Mouse (Mus musculus) embryonic facial prominence, embryonic 14.5 days (tissue): ENCODE data around the gene Ccdc58. TPM values are rescaled to one million over a fixed set of nuclear protein-coding genes. Genes with fewer than 3 reads are reported as not detected.

Experiments used
- ATAC-seq: fragments of 200-750 bp; cut with Nextera tagmentation; 2 replicates; pipeline ENCODE4 v1.8.0; 2017; ENCODE audit warnings: low read depth, moderate number of reproducible peaks, moderate TSS enrichment
- DNase-seq: peaks from one replicate; pipeline ENCODE4 v3.0.0-alpha.2; 2015; ENCODE audit warnings: low spot score
- H3K27ac ChIP-seq: fragments of 300-500 bp; sonication (generic); replicated peaks from 2 replicates; pipeline ENCODE4 v1.5.1; 2014; ENCODE audit warnings: low read depth, mild to moderate bottlenecking, low read length, moderate library complexity
- H3K27me3 ChIP-seq: fragments of 300-500 bp; sonication (generic); replicated peaks from 2 replicates; pipeline ENCODE4 v1.6.1; 2014; ENCODE audit warnings: low read length; ENCODE audit not compliant: control insufficient read depth, insufficient read depth
- H3K36me3 ChIP-seq: fragments of 300-500 bp; sonication (generic); 2 replicates; pipeline ENCODE4 v1.6.1; 2014; ENCODE audit warnings: low read length, mixed read lengths; ENCODE audit not compliant: control insufficient read depth, insufficient read depth
- H3K4me1 ChIP-seq: fragments of 300-500 bp; sonication (generic); 2 replicates; pipeline ENCODE4 v1.6.1; 2014; ENCODE audit warnings: antibody characterized with exemption, low read length; ENCODE audit not compliant: control insufficient read depth, insufficient read depth
- H3K4me2 ChIP-seq: fragments of 300-500 bp; sonication (generic); 2 replicates; pipeline ENCODE4 v1.6.1; 2014; ENCODE audit warnings: low read depth, mild to moderate bottlenecking, low read length, moderate library complexity, mixed read lengths
- H3K4me3 ChIP-seq: fragments of 300-500 bp; sonication (generic); 2 replicates; pipeline ENCODE4 v1.5.1; 2014; ENCODE audit warnings: low read depth, mild to moderate bottlenecking, low read length
- H3K9ac ChIP-seq: fragments of 300-500 bp; sonication (generic); 2 replicates; pipeline ENCODE4 v1.6.1; 2014; ENCODE audit warnings: low read depth, mild to moderate bottlenecking, low read length, moderate library complexity, mixed read lengths
- H3K9me3 ChIP-seq: fragments of 300-500 bp; sonication (generic); 2 replicates; pipeline ENCODE4 v1.6.1; 2016; ENCODE audit warnings: low read length; ENCODE audit not compliant: control insufficient read depth
- WGBS: fragments of 180-500 bp; shearing (Covaris S2); extraction: QIAGEN DNeasy Blood & Tissue Kit; methylation state at CpG from one replicate; pipeline ENCODE4 v1.1.7; 2014; 5-methylcytosine and 5-hydroxymethylcytosine counted together
- polyA plus RNA-seq: library from polyadenylated mRNA; unstranded; fragments of >200 nt; fragmentation: Nextera tagmentation; extraction: Ambion mirVana; gene quantifications from 2 replicates; pipeline ENCODE4 v1.2.1, GENCODE M21; 2014

Gene Ccdc58
- polyA plus RNA-seq, 1 experiment from 2014 or later, result 68.9 TPM

GRCm38 (mm10) chr16:36069819-36070575, 1.5 kb upstream of the Ccdc58 start:
- whole genome bisulfite sequencing, result 29% methylated on average over 9 of the region's 9 CpGs
- DNase-seq (peak; percentile 33), ATAC-seq (no peak)
- Histone ChIP-seq H3K36me3 (peaks cover 17% of the 10 kb centered on the region; the same call in 1 of the 2 replicates), H3K9ac (peak overlapping the region; percentile 92), H3K4me3 (peak overlapping the region; percentile 85), H3K9me3 (no peaks in the 10 kb centered on the region), H3K27me3 (no peaks in the 10 kb centered on the region), H3K4me2 (peak overlapping the region; percentile 82), H3K27ac (no peak overlapping the region), H3K4me1 (peaks cover 11% of the 10 kb centered on the region)

GRCm38 (mm10) chr16:36071071-36071449, 425 bp upstream of the Ccdc58 start:
- Histone ChIP-seq H3K27ac (peak overlapping the region; percentile 100), H3K36me3 (peaks cover 17% of the 10 kb centered on the region; the same call in 1 of the 2 replicates), H3K9ac (peak overlapping the region; percentile 92), H3K27me3 (no peaks in the 10 kb centered on the region), H3K9me3 (no peaks in the 10 kb centered on the region), H3K4me2 (peak overlapping the region; percentile 82), H3K4me3 (peak overlapping the region; percentile 85), H3K4me1 (peaks cover 11% of the 10 kb centered on the region)
- ATAC-seq, result no peak
- WGBS, result 0% methylated on average over 12 of the region's 16 CpGs
- no peak for DNase-seq

DNA sequence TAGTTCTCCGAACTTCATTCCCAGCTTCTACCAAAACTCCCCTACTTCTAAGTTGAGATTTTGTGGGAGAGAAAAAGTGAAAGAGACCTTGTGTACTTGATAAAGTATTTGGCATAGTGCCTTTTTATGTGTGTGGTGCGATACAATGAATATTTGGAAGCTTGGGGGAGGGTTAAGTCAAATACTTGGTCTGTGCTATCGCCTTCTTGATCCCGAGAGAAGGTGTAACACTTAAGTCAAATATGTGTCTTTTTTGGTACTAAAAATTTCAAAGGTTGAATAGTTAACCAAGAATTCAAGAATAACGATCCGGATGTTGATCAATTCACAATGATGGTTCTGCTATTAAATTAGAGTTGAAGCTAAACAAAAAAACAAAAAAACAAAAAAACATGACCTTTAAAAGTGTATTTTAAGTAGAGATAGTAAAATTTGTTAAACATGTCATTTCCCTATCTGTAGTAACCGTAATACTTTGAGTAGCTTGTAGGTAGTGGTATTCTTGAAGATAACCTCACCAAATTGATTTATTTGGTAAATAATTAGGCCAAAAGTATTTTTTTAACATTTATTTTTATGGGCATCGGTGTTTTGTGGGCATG, 1.0 kb downstream of the Ccdc58 start:
- WGBS, result 29% methylated on average over 8 of the region's 8 CpGs
- H3K36me3 ChIP-seq, result peaks cover 11% of the 10 kb centered on the region; the same call in 1 of the 2 replicates
- DNase-seq (no peak), ATAC-seq (no peak)
- no peaks in the 10 kb centered on the region for H3K27me3 ChIP-seq
- peak overlapping the region; percentile 100 for H3K27ac ChIP-seq
- H3K4me2 ChIP-seq, result peak overlapping the region; percentile 82
- peaks cover 11% of the 10 kb centered on the region for H3K4me1 ChIP-seq
- peak overlapping the region; percentile 85 for H3K4me3 ChIP-seq
- H3K9me3 ChIP-seq, result no peaks in the 10 kb centered on the region
- H3K9ac ChIP-seq, result peak overlapping the region; percentile 92

DNA sequence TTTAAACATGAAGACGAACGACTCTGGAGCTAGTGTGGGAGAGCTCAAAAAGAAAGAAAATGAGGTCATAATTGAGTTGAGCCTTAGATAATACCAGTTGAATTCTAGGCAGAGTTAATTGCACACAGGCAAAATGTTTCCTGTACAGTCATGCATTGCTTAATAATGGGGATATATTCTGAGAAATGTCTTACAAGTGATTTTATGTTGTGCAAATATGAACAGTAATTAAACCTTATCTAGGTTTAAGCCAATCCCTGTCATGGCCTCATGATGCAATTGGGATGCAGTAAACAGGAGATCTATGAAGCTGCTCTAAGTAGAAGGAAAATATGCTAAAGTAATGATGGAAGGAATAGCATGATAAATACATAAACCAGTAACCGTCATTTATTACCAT, 3.3 kb downstream of the Ccdc58 start:
- Histone ChIP-seq H3K36me3 (no peaks in the 10 kb centered on the region), H3K27me3 (no peaks in the 10 kb centered on the region), H3K27ac (no peak overlapping the region), H3K4me2 (no peak overlapping the region), H3K4me3 (no peak overlapping the region), H3K9me3 (no peaks in the 10 kb centered on the region), H3K4me1 (peaks cover 4% of the 10 kb centered on the region; the same call in 1 of the 2 replicates), H3K9ac (no peak overlapping the region)
- 87% methylated on average over 3 of the region's 3 CpGs for WGBS
- DNase-seq (no peak), ATAC-seq (no peak)

- Histone ChIP-seq H3K4me3 (no peak overlapping the region), H3K27ac (no peak overlapping the region), H3K4me2 (no peak overlapping the region), H3K4me1 (no peaks in the 10 kb centered on the region), H3K9me3 (no peaks in the 10 kb centered on the region), H3K36me3 (peaks cover 18% of the 10 kb centered on the region), H3K27me3 (no peaks in the 10 kb centered on the region), H3K9ac (no peak overlapping the region)
- no peak for ATAC-seq
- WGBS, result 94% methylated on average over 3 of the region's 3 CpGs
- DNase-seq, result no peak
Measured at GRCm38 (mm10) chr16:36079916-36080315, 8.4 kb downstream of the Ccdc58 start.

DNA sequence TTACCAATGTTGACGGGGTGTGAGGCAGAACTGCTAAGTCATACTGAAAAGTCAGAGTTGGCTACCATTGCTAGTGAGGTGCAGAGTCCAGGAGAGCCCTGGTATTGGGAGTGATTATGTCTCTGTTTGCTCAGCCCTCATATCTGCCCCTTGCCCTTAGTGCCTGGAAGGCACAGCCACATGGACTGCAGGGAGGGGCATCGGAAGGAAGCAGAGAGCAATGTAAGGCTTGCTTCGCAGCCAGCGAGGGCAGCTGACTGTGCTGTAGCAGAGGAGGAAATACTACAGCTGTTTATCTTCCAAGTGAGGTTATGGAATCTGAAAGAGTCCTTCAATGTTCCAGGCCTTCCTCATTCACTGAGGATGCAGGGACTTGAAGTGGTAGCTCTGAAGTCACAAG, 16.4 kb downstream of the Ccdc58 start:
- H3K4me3 ChIP-seq, result no peak overlapping the region
- peaks cover 70% of the 10 kb centered on the region for H3K36me3 ChIP-seq
- no peak overlapping the region for H3K27ac ChIP-seq
- H3K9ac ChIP-seq, result no peak overlapping the region
- H3K27me3 ChIP-seq, result no peaks in the 10 kb centered on the region
- H3K4me2 ChIP-seq, result no peak overlapping the region
- no peaks in the 10 kb centered on the region for H3K4me1 ChIP-seq
- ATAC-seq, result no peak
- DNase-seq, result no peak
- WGBS, result 88% methylated on average over 4 of the region's 4 CpGs
- no peaks in the 10 kb centered on the region for H3K9me3 ChIP-seq

GRCm38 (mm10) chr16:36089065-36089464, 17.6 kb downstream of the Ccdc58 start:
- no peaks in the 10 kb centered on the region for H3K27me3 ChIP-seq
- no peaks in the 10 kb centered on the region for H3K4me1 ChIP-seq
- H3K9me3 ChIP-seq, result no peaks in the 10 kb centered on the region
- no peak overlapping the region for H3K27ac ChIP-seq
- WGBS, result 76% methylated on average over 7 of the region's 7 CpGs
- H3K4me2 ChIP-seq, result no peak overlapping the region
- no peak overlapping the region for H3K4me3 ChIP-seq
- no peak overlapping the region for H3K9ac ChIP-seq
- DNase-seq, result no peak
- H3K36me3 ChIP-seq, result peaks cover 61% of the 10 kb centered on the region
- ATAC-seq, result no peak

GRCm38 (mm10) chr16:36089850-36090616, 18.5 kb downstream of the Ccdc58 start:
- Histone ChIP-seq H3K4me2 (no peak overlapping the region), H3K9me3 (no peaks in the 10 kb centered on the region), H3K9ac (no peak overlapping the region), H3K27ac (no peak overlapping the region), H3K4me3 (no peak overlapping the region), H3K36me3 (peaks cover 54% of the 10 kb centered on the region), H3K4me1 (no peaks in the 10 kb centered on the region), H3K27me3 (no peaks in the 10 kb centered on the region)
- no peak for DNase-seq
- no peak for ATAC-seq
- WGBS, result 81% methylated on average over 8 of the region's 8 CpGs
